Mouse (Mus musculus) thymus, postnatal 0 days (tissue): ENCODE data around the gene Prc1. TPM values are rescaled to one million over a fixed set of nuclear protein-coding genes. Genes with fewer than 3 reads are reported as not detected.

Experiments
- DNase-seq: peaks from one replicate; pipeline ENCODE4 v3.0.0-alpha.2; 2015; ENCODE audit warnings: low spot score
- polyA plus RNA-seq: library from polyadenylated mRNA; unstranded; fragments of >200 nt; fragmentation: Nextera tagmentation; extraction: Ambion mirVana; gene quantifications from 2 replicates; pipeline ENCODE4 v1.2.1, GENCODE M21; 2015

Prc1 gene
- 103 and 113 TPM in 2 replicates for polyA plus RNA-seq

GRCm38 (mm10) chr7:80294062-80294763 is at the start of gene Prc1:
Gene Prc1 (plus strand): TSS chr7:80294450.
- peak; percentile 99 for DNase-seq

- DNase-seq, result no peak
These were observed 49.4 kb upstream of the Prc1 start for GRCm38 (mm10) chr7:80244851-80245250.

GRCm38 (mm10) chr7:80246148-80246721 is 48.0 kb upstream of the Prc1 start, which contains the start of gene Ttll13:
Gene Ttll13 (plus strand): TSS chr7:80246376.
- peak; percentile 97 for DNase-seq

DNA sequence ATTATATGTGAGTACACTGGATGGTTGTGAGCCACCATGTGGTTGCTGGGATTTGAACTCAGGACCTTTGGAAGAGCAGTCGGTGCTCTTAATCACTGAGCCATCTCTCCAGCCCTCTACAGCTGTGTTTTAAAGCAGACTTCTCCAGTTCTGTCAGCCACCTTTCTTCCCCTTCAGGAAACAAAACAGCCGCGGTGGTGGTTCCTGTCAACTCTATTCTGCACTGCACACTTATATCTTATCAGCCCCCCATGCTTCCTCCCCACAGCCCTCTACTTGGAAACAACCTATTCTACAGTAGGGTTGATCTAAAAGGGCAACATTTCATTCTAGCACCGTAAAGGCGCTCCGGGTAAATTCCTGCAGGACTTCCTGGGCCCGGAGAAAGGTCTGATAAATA is 47.4 kb upstream of the Prc1 start:
- peak; percentile 50 for DNase-seq

DNA sequence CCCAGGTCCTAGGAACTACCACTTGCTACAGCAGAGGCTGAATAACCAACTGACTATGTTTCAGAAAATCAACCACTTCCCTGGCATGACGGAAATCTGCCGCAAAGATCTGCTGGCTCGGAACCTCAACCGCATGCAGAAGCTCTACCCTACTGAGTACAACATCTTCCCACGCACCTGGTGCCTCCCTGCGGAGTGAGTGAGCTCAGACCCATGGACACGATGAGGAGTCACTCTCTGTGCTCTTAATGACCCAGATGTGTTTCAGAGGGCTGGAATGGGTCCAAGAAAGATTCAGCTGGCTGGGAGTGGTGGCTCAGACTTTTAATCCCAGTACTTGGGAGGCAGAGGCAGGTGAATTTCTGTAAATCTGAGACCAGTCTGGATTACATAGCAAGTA is 41.8 kb upstream of the Prc1 start:
- DNase-seq, result no peak

GRCm38 (mm10) chr7:80252886-80253285 is 41.4 kb upstream of the Prc1 start:
- no peak for DNase-seq

DNA sequence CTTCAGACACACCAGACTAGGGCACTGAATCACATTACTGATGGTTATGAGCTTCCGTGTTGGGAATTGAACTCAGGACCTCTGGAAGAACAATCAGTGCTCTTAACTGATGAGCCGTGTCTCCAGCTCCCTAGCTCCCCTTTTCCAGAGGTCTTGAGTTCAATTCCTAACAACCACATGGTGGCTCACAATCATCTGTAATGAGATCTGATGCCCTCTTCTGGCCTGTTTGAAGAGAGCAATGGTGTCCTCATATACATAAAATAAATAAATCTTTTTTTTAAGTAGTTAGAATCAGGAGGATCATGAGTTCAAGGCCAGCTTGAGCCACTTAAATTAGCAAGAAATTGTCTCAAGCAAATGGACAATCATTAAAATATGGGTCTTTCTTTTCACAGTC is 38.3 kb upstream of the Prc1 start:
- DNase-seq, result peak; percentile 19

GRCm38 (mm10) chr7:80257706-80258105 is 36.5 kb upstream of the Prc1 start:
- no peak for DNase-seq

DNA sequence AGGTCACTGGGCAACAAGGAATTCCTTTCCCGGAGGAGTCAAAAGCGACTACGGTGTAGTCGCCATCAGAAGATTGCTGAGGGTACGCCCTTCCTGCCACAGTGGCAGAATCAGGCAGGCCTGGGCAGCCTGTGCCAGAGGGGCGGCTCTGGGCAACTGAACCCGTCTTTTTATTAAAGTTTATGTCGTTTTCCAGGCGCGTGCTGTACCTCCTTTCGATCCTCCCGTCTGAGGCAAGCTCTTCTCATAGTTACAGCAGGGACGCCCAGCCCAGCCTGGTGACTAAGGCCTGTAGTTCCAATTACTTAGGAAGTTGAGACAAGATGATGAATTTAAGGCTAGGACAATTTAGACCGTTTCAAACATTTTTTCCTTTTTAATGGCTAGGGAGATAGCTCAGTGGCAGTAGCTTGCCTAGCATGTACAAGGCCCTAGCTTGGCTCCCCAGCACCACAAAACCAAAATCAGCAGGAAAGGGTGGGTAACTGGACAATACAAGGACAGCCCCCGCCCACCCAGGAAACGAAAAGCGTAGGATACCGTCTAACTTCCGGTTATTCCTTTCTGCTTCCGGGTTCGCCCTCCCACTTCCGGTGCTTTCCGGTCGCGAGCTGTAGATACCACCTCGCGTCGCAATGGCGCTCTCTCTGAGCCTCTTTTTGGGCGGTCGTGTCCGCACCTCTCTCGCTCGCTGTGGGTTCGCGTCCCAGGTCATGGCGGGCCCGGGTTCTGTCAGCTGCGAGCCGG is 33.5 kb upstream of the Prc1 start, which contains the start of gene Ngrn:
Gene Ngrn (plus strand): TSS at position 591 of the 747 bp plus-strand sequence.
- peak; percentile 90 for DNase-seq

DNA sequence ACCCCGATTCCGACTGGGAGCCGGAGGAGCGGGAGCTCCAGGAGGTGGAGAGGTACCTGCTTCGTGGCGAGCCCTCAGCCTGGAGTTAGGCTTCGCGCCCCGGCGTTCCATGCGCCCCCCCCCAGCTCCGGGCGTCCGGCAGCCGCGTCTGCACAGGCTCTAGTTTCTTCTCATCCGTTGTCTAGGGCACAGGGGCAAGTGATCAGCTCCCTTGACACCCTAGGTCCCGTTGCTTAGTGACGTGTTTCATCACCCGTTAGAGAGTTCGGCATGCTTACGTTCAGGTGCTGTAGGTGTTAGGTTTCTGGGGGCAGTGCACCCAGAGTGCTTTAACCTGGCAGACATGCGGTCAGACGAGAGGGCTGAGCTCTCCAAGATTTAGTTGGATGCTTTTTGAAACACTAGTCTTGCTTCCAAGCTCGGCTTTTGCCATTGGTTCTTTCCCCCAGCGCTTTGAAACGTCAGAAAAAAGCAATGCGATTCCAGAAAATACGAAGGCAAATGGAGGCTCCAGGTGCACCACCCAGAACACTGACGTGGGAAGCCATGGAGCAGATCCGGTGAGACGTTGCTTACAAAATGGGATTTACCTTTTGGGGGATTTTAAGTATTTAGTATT is 32.8 kb upstream of the Prc1 start:
- peak; percentile 28 for DNase-seq

DNA sequence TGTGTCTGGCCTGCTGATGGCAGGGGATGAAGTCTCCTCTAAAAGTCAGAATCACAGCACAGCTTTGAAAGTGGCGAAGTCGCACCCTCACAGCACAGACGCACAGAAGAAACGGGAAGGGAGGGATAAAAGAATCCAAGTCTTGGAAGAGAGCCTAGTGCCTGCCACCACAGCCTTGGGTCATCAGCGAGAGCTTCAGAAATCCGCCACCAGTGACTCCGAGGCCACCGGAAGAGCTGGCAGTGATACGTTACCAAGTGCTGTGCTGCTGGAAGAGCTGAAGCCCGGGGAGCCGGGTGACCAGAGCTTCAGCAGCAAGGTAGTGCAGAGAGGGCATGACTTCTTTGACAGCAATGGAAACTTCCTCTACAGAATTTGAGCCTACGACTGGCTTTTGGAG is 29.6 kb upstream of the Prc1 start:
- DNase-seq, result no peak

GRCm38 (mm10) chr7:80267764-80268163 is 26.5 kb upstream of the Prc1 start:
- DNase-seq, result no peak

DNA sequence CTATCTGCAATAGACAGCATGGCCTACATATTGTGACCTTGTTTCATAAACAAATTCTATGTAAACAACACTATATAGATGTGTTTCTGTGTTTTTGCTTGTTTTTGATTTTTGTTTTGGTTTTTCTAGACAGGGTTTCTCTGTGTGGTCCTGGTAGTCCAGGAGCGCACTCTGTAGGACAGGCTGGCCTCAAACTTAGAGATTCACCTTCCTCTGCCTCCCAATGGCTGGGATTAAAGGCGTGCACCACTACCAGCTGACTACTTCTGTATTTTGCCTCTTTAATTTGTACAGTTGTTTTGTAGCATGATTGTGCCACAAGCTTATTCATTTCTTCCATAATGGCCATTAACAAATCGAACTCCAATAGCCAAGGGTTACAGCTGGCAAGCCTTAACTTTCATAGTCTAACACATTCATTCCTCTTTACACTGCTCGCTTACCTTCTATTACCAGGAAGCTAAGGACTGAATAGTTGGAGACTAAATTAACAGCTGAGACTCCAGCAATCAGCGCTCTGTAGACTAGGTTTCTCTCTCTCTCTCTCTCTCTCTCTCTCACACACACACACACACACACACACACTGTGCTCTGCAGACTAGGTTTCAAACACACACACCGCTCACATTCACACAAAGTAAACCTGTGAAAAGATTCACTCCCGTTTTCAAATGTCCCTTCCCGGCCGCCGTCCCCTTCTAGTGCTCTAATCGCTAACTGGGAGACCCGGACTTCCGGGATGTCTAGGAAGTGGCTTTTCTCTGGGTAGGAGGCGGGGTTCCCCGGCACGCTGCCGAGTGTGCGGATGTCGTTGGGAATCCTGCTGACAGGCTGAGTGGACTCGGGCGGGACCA is 25.1 kb upstream of the Prc1 start, which contains the start of gene Vps33b:
Gene Vps33b (plus strand): TSS at position 753 of the 854 bp plus-strand sequence.
- peak; percentile 92 for DNase-seq

DNA sequence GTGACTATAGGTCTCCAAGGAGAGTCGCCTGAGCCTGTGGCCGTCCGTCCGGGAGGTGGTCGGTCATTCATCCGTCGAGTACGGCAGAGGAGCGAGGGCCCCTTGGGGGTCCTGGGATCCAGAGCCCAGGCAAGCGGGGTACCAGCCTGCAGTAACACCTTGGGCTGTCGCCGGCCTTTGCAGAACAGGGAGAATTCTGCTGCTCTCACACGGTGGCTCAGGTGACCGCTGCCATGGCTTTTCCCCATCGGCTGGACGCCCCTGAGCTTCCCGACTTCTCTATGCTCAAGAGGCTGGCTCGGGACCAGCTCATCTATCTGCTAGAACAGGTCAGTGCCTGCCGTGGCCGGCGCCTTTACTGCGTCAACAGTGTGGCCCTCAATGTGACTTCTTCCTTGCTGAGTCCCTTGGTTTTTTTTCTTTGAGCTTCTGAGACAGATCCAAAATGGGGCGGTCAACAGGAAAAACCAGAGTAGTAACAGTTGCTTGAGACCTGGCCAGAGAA is 24.4 kb upstream of the Prc1 start:
- DNase-seq, result no peak

DNA sequence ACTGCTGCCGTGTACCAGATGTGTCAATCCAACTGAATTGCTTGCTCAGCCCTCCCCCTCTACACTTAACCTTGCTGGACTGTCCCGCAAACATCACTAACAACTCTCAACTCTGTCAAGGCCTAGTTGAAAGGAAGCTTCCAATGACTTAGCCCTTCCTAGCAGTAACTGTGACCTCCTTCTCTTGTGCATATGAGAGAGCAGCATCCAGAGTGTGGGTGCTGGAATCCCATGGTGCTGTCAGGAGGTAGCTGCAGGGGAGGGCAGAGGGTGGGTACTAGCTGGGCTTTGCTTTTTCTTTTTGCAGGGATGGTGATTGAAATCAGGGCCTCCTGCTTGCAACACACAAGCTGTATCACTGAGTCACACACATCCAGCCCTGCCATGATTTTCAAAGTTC is 20.8 kb upstream of the Prc1 start:
- no peak for DNase-seq

- no peak for DNase-seq
These were observed 17.9 kb upstream of the Prc1 start for GRCm38 (mm10) chr7:80276374-80276773.

- no peak for DNase-seq
These were observed 14.2 kb upstream of the Prc1 start for GRCm38 (mm10) chr7:80280032-80280431.

GRCm38 (mm10) chr7:80280998-80281397 is 13.3 kb upstream of the Prc1 start:
- no peak for DNase-seq

DNA sequence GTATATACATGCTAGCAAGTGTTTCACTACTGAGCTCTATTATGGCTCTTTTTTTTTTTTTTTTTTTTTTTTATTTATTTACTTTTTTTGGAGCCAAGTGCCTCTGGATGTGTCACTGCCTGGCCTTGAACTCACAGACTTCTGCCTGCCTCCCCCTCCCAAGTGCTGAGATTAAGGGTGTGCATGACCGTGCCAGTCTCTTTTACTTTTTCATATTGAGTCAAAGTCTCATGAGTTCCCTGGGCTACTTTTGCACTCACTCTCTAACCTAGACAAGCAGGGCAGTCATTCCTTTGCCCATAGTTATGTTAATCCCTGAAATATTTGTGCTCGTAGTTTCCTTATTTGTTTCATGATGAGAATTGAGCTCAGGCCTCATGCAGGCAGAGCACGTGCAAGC is 12.6 kb upstream of the Prc1 start:
- no peak for DNase-seq

DNA sequence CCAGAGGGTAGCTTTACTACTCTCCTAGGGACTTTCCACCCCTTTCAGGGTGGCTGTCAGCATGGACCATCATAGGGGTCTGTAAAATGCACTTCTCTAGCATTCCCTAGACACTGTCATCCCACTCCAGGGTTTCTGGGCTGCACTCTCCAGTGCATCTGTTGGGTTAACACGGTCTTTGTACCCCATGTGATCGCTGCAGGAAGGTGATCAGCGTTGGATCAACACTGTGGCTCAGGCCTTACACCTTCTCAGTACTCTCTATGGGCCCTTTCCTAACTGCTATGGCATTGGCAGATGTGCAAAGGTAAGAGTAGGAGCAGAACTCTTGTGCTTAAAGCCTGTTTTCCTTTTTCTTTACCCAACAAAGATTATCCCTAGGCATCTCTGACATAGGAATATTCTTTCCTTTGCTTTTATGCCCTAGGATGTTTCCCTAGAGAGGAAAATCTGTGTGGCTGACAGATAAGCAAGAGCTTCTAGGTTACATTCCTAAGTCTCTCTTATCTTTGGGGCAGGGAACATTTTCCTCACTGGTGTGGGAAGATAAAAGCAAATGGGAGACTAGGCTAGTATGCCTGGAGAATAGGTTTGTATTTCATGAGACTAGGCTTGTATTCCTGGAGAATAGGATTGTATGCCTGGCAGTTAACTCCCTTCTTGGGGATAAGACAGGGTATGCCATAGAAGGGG is 10.9 kb upstream of the Prc1 start:
- DNase-seq, result no peak
